Mouse (Mus musculus): ENCODE measurements around the gene Rpp25l. TPM values are rescaled to one million over a fixed set of nuclear protein-coding genes. Genes with fewer than 3 reads are reported as not detected.
A peak's percentile ranks its signal among the peaks of the same experiment; 100 is the strongest.

The Rpp25l gene
- polyA plus RNA-seq, 1 experiment from 2014 or later: 85.9 TPM

- ATAC-seq (ENCODE audit: low FRiP score): no peak
- Histone ChIP-seq H3K36me3 (ENCODE audit: control insufficient read depth, insufficient read depth, low read length) (peaks cover 11% of the 10 kb centered on the region; the same call in 1 of the 2 replicates), H3K27ac (ENCODE audit: low read depth, low read length) (no peak overlapping the region), H3K27me3 (ENCODE audit: control insufficient read depth, insufficient read depth, low read length) (no peaks in the 10 kb centered on the region), H3K4me3 (ENCODE audit: low read depth, low read length) (no peak overlapping the region), H3K9ac (ENCODE audit: low read length) (no peak overlapping the region), H3K4me2 (no peak overlapping the region), H3K4me1 (ENCODE audit: control insufficient read depth, insufficient read depth, low read length) (peaks cover 22% of the 10 kb centered on the region), H3K9me3 (ENCODE audit: control insufficient read depth, low read length) (no peaks in the 10 kb centered on the region)
- 88% methylated on average over 5 of the region's 5 CpGs for WGBS
- DNase-seq (ENCODE audit: low spot score, missing footprints): peak; percentile 85
These were observed 2.3 kb upstream of the Rpp25l start for GRCm38 (mm10) chr4:41715596-41715995.

DNA sequence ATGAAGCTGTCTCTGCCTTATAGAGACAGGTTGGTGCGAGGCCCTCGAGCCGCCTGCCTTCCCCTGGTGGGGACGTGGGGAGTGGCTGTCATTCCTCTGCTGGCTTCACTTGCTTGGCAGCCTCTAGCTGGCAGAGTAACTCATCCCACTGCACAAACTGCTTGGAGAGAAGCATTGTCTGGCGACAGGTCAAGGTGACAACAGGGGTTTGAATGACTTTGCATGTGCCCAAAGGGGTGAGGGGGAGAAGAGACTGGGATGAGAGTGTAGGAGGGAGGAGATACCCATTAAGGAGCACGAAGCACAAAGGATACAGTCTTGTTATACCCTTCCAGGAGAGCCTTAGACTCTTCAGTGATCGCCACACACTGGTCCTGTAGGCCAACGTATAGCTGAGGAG, 1.7 kb upstream of the Rpp25l start:
- Histone ChIP-seq H3K36me3 (ENCODE audit: control insufficient read depth, insufficient read depth, low read length) (peaks cover 11% of the 10 kb centered on the region; the same call in 1 of the 2 replicates), H3K4me1 (ENCODE audit: control insufficient read depth, insufficient read depth, low read length) (peaks cover 22% of the 10 kb centered on the region), H3K9me3 (ENCODE audit: control insufficient read depth, low read length) (no peaks in the 10 kb centered on the region), H3K9ac (ENCODE audit: low read length) (no peak overlapping the region), H3K4me2 (no peak overlapping the region), H3K27me3 (ENCODE audit: control insufficient read depth, insufficient read depth, low read length) (no peaks in the 10 kb centered on the region), H3K4me3 (ENCODE audit: low read depth, low read length) (no peak overlapping the region), H3K27ac (ENCODE audit: low read depth, low read length) (no peak overlapping the region)
- ATAC-seq (ENCODE audit: low FRiP score) (no peak), DNase-seq (ENCODE audit: low spot score, missing footprints) (peak; percentile 82)
- WGBS: 81% methylated on average over 8 of the region's 8 CpGs

DNA sequence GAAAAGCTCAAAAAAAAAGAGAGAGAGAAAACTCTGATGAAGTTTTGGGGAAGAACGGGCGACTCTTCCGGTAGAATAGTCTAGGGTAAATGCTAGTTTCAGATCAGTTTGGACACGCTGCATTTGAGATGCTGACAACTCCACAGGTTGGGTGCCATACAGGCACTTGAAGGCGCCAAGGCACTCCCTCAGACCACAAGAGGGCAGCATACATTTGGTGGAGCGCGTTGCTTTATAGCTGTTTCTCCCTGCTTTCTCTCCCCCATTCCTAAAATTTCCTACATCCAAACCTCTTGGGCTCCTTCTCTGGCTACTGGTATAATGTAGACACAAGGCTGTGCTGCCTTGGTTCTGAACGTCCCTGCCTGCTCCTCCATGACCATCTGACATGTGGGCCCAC, 942 bp upstream of the Rpp25l start:
- Histone ChIP-seq H3K27ac (ENCODE audit: low read depth, low read length) (no peak overlapping the region), H3K36me3 (ENCODE audit: control insufficient read depth, insufficient read depth, low read length) (peaks cover 8% of the 10 kb centered on the region; the same call in 1 of the 2 replicates), H3K4me2 (peak overlapping the region; percentile 85), H3K9me3 (ENCODE audit: control insufficient read depth, low read length) (no peaks in the 10 kb centered on the region), H3K4me3 (ENCODE audit: low read depth, low read length) (no peak overlapping the region; the same call in 1 of the 2 replicates), H3K9ac (ENCODE audit: low read length) (no peak overlapping the region), H3K4me1 (ENCODE audit: control insufficient read depth, insufficient read depth, low read length) (peaks cover 22% of the 10 kb centered on the region), H3K27me3 (ENCODE audit: control insufficient read depth, insufficient read depth, low read length) (no peaks in the 10 kb centered on the region)
- ATAC-seq (ENCODE audit: low FRiP score): no peak
- 12% methylated on average over 8 of the region's 8 CpGs for WGBS
- DNase-seq (ENCODE audit: low spot score, missing footprints): peak; percentile 94

- H3K36me3 ChIP-seq (ENCODE audit: control insufficient read depth, insufficient read depth, low read length): 0 out of 2 replicates have a peak, but pooled peaks cover 3% of the 10 kb centered on the region
- peak overlapping the region; percentile 40; the same call in 1 of the 2 replicates for H3K27ac ChIP-seq (ENCODE audit: low read depth, low read length)
- peak; percentile 14; the same call in 1 of the 2 replicates for ATAC-seq (ENCODE audit: low FRiP score)
These were observed 725 bp downstream of the Rpp25l start for GRCm38 (mm10) chr4:41712421-41713196.

GRCm38 (mm10) chr4:41711705-41712375, 1.5 kb downstream of the Rpp25l start:
- Histone ChIP-seq H3K4me3 (ENCODE audit: low read depth, low read length) (peak overlapping the region; percentile 84), H3K27me3 (ENCODE audit: control insufficient read depth, insufficient read depth, low read length) (no peaks in the 10 kb centered on the region), H3K4me1 (ENCODE audit: control insufficient read depth, insufficient read depth, low read length) (peaks cover 33% of the 10 kb centered on the region), H3K9me3 (ENCODE audit: control insufficient read depth, low read length) (no peaks in the 10 kb centered on the region), H3K36me3 (ENCODE audit: control insufficient read depth, insufficient read depth, low read length) (no peaks in the 10 kb centered on the region), H3K27ac (ENCODE audit: low read depth, low read length) (no peak overlapping the region), H3K9ac (ENCODE audit: low read length) (peak overlapping the region; percentile 14; the same call in 1 of the 2 replicates), H3K4me2 (peak overlapping the region; percentile 85)
- ATAC-seq (ENCODE audit: low FRiP score) (no peak), DNase-seq (ENCODE audit: low spot score, missing footprints) (peak; percentile 80)
- WGBS: 80% methylated on average over 16 of the region's 16 CpGs

More at GRCm38 (mm10) chr4:41712421-41713196, 725 bp downstream of the Rpp25l start:
- Histone ChIP-seq H3K9ac (ENCODE audit: low read length) (peak overlapping the region; percentile 97), H3K4me1 (ENCODE audit: control insufficient read depth, insufficient read depth, low read length) (peaks cover 25% of the 10 kb centered on the region), H3K4me2 (peak overlapping the region; percentile 85), H3K27me3 (ENCODE audit: control insufficient read depth, insufficient read depth, low read length) (no peaks in the 10 kb centered on the region), H3K4me3 (ENCODE audit: low read depth, low read length) (peak overlapping the region; percentile 84), H3K9me3 (ENCODE audit: control insufficient read depth, low read length) (no peaks in the 10 kb centered on the region)
- DNase-seq (ENCODE audit: low spot score, missing footprints): peak; percentile 91
- WGBS: 45% methylated on average over 31 of the region's 31 CpGs

DNA sequence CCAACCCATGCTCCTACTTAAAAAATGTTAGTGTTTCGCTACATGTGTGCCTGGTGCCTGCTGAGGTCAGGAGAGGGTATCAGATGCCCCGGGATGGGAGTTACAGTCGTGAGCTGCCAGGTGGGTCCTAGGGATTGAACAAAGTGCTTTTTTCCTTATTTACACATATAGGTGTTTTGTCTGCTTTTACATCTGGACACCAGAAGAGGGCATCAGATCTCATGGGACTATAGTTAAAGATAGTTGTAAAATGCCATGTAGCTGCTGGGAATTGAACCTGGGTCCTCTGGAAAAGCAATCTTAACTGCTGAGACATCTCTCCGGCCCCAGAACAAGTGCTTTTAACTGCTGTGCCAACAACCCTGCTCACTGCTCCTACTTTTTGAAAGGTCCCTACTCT, 3.1 kb downstream of the Rpp25l start:
- peaks cover 2% of the 10 kb centered on the region; the same call in 1 of the 2 replicates for H3K27me3 ChIP-seq (ENCODE audit: control insufficient read depth, insufficient read depth, low read length)
- DNase-seq (ENCODE audit: low spot score, missing footprints): peak; percentile 44
- peaks cover 39% of the 10 kb centered on the region for H3K4me1 ChIP-seq (ENCODE audit: control insufficient read depth, insufficient read depth, low read length)
- no peaks in the 10 kb centered on the region for H3K36me3 ChIP-seq (ENCODE audit: control insufficient read depth, insufficient read depth, low read length)
- no peak overlapping the region for H3K9ac ChIP-seq (ENCODE audit: low read length)
- WGBS: 69% methylated on average over 4 of the region's 4 CpGs
- ATAC-seq (ENCODE audit: low FRiP score): no peak
- no peak overlapping the region for H3K4me2 ChIP-seq
- H3K9me3 ChIP-seq (ENCODE audit: control insufficient read depth, low read length): no peaks in the 10 kb centered on the region
- no peak overlapping the region for H3K4me3 ChIP-seq (ENCODE audit: low read depth, low read length)
- no peak overlapping the region for H3K27ac ChIP-seq (ENCODE audit: low read depth, low read length)

DNA sequence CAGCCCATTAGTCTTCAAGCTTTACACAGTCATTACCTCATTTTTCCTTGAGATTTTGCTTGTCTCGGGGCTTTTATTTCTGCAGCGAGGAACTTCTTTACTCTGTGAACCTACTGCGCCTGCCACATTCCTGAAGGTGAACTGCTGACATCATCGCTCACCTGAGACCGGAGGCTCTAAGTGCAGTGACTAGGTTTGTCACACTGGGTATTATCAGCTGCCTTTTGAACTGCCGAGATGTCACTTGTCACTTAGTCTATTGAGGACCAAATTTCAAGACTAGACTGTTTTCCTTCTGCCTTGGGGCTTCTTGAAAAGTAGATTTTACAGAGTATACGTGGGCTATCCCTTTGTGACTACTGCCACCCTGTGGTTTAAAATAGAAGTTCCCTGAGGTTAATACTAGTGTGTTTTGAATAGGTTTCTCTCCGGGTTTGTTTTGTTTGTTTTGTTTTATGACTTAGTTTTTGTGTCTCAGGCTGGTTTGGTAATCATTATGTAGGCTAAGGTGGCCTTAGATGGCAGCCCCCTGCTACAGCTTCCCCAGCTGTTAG, 5.1 kb downstream of the Rpp25l start:
- H3K27ac ChIP-seq (ENCODE audit: low read depth, low read length): no peak overlapping the region

DNA sequence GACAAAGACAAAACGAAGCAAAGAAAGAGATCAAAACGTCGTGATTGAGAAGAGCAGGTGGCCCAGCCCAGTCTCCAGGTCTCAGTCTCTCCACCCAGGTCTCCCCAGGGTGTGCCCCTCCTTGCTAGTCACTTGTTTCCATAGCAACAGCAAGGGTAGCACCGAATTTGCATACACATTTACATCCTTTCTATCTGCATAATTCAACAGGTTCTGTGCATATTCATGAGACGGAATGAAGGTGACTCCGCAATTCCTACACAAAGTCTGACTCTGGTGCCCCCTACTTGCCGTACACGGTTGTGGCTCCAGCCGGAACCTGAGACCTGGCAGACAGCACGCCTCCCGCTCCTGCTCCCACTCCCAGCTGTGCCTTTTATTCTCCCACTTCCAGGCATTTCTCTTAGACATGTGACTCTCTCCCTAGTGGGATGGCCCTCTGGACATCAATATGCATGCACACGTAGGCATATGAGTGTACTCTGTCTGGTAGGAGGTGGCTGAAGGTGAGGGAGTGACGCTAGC, 6.3 kb downstream of the Rpp25l start:
- Histone ChIP-seq H3K4me3 (ENCODE audit: low read depth, low read length) (no peak overlapping the region; the same call in 1 of the 2 replicates), H3K4me1 (ENCODE audit: control insufficient read depth, insufficient read depth, low read length) (peaks cover 26% of the 10 kb centered on the region)
- 2% methylated on average over 13 of the region's 13 CpGs for WGBS

More for the DNA sequence above, 5.1 kb downstream of the Rpp25l start:
- WGBS: 49% methylated on average over 8 of the region's 8 CpGs
- no peak for ATAC-seq (ENCODE audit: low FRiP score)
- Histone ChIP-seq H3K27me3 (ENCODE audit: control insufficient read depth, insufficient read depth, low read length) (peaks cover 2% of the 10 kb centered on the region; the same call in 1 of the 2 replicates), H3K4me3 (ENCODE audit: low read depth, low read length) (no peak overlapping the region), H3K36me3 (ENCODE audit: control insufficient read depth, insufficient read depth, low read length) (no peaks in the 10 kb centered on the region), H3K9me3 (ENCODE audit: control insufficient read depth, low read length) (no peaks in the 10 kb centered on the region), H3K4me1 (ENCODE audit: control insufficient read depth, insufficient read depth, low read length) (peaks cover 35% of the 10 kb centered on the region), H3K4me2 (no peak overlapping the region), H3K9ac (ENCODE audit: low read length) (no peak overlapping the region)
- peak; percentile 96 for DNase-seq (ENCODE audit: low spot score, missing footprints)

More for the DNA sequence above, 6.3 kb downstream of the Rpp25l start:
- DNase-seq (ENCODE audit: low spot score, missing footprints) (peak; percentile 95), ATAC-seq (ENCODE audit: low FRiP score) (peak; percentile 78)
- Histone ChIP-seq H3K9ac (ENCODE audit: low read length) (no peak overlapping the region), H3K36me3 (ENCODE audit: control insufficient read depth, insufficient read depth, low read length) (no peaks in the 10 kb centered on the region), H3K4me2 (peak overlapping the region; percentile 22; the same call in 1 of the 2 replicates), H3K27ac (ENCODE audit: low read depth, low read length) (no peak overlapping the region), H3K9me3 (ENCODE audit: control insufficient read depth, low read length) (no peaks in the 10 kb centered on the region), H3K27me3 (ENCODE audit: control insufficient read depth, insufficient read depth, low read length) (peaks cover 2% of the 10 kb centered on the region; the same call in 1 of the 2 replicates)
